Mouse (Mus musculus) hematopoietic multipotent progenitor cell, adult 10-12 weeks (in vitro differentiated cells): ENCODE data around the gene Arnt2. TPM values are rescaled to one million over a fixed set of nuclear protein-coding genes. Genes with fewer than 3 reads are reported as not detected.

Experiments
- polyA plus RNA-seq: library from polyadenylated mRNA; stranded (reverse); fragments of >175 nt; gene quantifications from 2 replicates; pipeline ENCODE4 v1.2.3, GENCODE M21; 2012; ENCODE audit warnings: low replicate concordance

The Arnt2 gene
- 0.29 and 0.33 TPM in 2 replicates for polyA plus RNA-seq

GRCm38 (mm10) chr7:84409896-84410521, at the start of gene Arnt2:
TSS of gene Arnt2 (minus strand) at chr7:84410176.

Other genes with a start within 250 kb of the Arnt2 start
- gene Gm2115, start 118.8 kb upstream of the Arnt2 start, polyA plus RNA-seq, result not detected in 2 replicates
- 2.7 and 4.0 TPM in 2 replicates for gene Fah, start 196.5 kb upstream of the Arnt2 start, polyA plus RNA-seq